Mouse (Mus musculus): Measurements from ENCODE around the gene Mettl6.

GRCm38 (mm10) chr14:31496241-31496646 is 1.4 kb upstream of the Mettl6 start:
- TF ChIP-seq CTCF (IDR thresholded peaks at IDR 0.05; ENCODE audit: control insufficient read depth, insufficient read depth, insufficient replicate concordance, low read depth, low read length) (no peak), POLR2A (IDR thresholded peaks at IDR 0.05; ENCODE audit: control insufficient read depth, low read depth, low read length) (no peak)

Measured in testis, adult 2 months (tissue).